Mouse (Mus musculus) embryonic stem cell, embryonic (primary cell): ENCODE results near the gene Gfpt2.

Source experiments
- CTCF ChIA-PET, 4 experiments: fragments of 300-600 bp in 2 of 4; fragments of 350-600 bp in 2 of 4; sonication (Branson Sonifier 250); formaldehyde crosslinking; loops; one replicate each; lab custom pipeline; 2022; ENCODE audit warnings: inconsistent platforms in 2 of 4; lab: Charles Lee
- POLR2A ChIA-PET, 4 experiments: fragments of 300-600 bp in 2 of 4; fragments of 350-600 bp in 2 of 4; sonication (Branson Sonifier 250); formaldehyde crosslinking; loops; one replicate each; lab custom pipeline; 2022; ENCODE audit warnings: antibody characterized with exemption in 4 of 4, inconsistent platforms in 1 of 4; lab: Charles Lee

The Gfpt2 gene

GRCm38 (mm10) chr11:49879950-49880642 lies 86.1 kb downstream of the Gfpt2 start:
- POLR2A ChIA-PET: no interaction called here
- CTCF ChIA-PET: interaction anchor here in 3 of 4 experiments (0.5 to 3.2 kb wide), 4 partner anchors 8 to 305 kb away, joined by 3 to 11 read pairs (median 4); no protein-coding TSS in a partner anchor

DNA sequence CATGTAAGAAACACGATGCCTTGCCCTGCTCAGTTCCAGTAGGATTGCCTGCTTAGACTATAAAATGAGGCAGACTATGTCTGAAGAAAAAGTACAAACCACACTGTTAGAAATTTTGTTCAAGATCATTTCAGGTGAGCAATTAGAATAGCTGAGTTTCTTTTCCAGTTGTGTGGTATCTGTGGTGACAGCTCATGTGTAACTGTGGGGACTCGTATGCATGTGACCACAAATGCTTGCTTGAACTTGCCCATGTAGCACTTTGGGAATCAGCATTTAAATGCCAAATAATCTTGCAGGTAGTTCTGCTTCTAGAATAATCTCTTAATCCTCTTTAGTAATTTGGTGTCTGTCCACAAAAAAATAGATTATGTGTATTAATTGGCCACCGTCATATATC lies 89.4 kb downstream of the Gfpt2 start:
- POLR2A ChIA-PET: interaction anchor here in 1 of 4 experiments (0.5 to 1.0 kb wide), 2 partner anchors 116 to 172 kb away, joined by 3 to 4 read pairs; no protein-coding TSS in a partner anchor
- CTCF ChIA-PET: no interaction called here
